Mouse (Mus musculus) splenic B cell, adult 2 months (primary cell): Measurements from ENCODE around the gene Nab1.
A peak's percentile ranks its signal among the peaks of the same experiment; 100 is the strongest.

Source experiments
- DNase-seq: peaks from one replicate; pipeline ENCODE4 v3.0.0-alpha.2; 2011; ENCODE audit warnings: low read depth, low spot score
- H3K27me3 ChIP-seq: 2 replicates; pipeline ENCODE4 v1.6.1; 2012; ENCODE audit warnings: mild to moderate bottlenecking, low read length, moderate library complexity, mixed read lengths; ENCODE audit not compliant: control insufficient read depth, poor library complexity, insufficient read depth, severe bottlenecking
- H3K36me3 ChIP-seq: 2 replicates; pipeline ENCODE4 v1.6.1; 2012; ENCODE audit warnings: mild to moderate bottlenecking, low read length, moderate library complexity, mixed read lengths; ENCODE audit not compliant: control insufficient read depth, poor library complexity, insufficient read depth, severe bottlenecking

Nab1 gene

DNA sequence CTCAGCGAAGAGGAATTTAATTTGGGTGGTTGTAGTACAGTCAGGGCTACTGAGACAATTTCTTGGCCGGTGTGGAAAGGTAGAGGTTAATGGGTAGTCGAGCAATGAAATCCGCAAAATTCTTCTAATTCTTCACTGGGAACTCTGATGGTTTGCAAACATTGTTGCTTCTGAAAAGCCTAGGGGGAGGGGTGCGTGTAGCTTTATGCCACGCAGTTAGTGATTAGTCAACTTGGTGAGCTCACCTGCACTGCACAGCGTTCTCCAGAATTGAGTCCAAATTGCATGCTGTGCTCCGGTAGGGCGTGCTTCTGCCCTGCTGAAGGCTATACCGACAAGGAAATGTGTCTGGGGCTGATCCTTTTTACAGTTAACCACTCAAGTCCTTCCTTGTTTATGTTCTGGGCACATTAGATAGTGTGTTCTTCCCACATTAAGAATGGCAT is 1.2 kb upstream of the Nab1 start:
- DNase-seq, result peak; percentile 46
- Histone ChIP-seq H3K36me3 (no peaks in the 10 kb centered on the region), H3K27me3 (no peaks in the 10 kb centered on the region)

DNA sequence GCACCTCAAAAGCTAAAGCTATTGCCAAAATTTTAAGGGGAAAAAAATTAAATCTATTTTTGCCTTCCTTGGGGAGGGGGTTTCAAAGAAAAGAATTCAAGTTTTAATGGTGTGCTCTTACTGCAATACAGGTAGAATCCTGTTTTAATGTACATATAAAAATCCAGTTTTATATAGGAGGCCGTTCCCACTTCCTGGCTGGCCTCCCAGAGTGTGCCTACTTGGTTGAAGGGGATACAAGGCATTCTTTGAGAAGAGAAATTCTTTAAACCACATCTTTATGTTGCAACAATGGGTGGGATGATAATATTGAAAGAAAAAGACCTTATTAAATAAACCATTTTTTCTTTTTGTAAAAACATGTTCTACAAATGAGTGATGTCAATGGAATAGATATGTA is 611 bp upstream of the Nab1 start:
- no peaks in the 10 kb centered on the region for H3K36me3 ChIP-seq
- H3K27me3 ChIP-seq, result no peaks in the 10 kb centered on the region
- DNase-seq, result no peak

DNA sequence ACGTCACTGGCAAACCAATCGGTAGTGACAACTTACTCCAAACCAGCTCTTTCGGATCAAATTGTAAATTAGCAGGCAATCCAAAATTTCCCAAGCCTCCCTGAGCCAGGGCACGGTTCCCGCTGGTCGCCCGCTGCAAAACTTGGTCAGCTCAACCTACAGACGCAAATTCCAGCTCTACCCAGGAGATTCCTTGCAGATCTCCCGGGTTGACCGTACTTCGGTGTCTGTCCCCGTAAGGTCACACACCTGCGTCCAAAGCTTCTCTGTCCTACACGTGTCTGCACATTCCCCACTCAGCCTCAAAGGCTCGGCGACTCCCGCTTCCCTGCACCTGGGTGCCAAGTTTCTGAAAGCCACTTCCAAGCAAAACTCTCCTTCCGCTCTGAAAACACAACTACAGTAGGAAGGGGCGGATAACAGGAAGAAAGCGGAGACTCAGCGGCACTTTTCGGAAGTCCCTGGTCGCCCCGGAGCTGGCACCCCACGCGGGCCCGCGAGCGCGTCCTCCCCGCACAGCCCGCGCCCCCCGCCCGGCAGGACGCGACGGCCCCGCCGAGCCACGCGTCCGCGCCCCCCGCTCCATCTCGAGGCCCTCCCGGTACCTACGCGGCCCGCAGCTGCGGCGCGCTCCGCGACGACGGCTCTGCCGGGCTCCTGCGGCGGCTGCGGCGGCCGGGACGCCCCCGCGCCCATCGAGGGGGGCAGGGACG is 722 bp downstream of the Nab1 start:
- DNase-seq, result peak; percentile 52
- Histone ChIP-seq H3K27me3 (no peaks in the 10 kb centered on the region), H3K36me3 (no peaks in the 10 kb centered on the region)

DNA sequence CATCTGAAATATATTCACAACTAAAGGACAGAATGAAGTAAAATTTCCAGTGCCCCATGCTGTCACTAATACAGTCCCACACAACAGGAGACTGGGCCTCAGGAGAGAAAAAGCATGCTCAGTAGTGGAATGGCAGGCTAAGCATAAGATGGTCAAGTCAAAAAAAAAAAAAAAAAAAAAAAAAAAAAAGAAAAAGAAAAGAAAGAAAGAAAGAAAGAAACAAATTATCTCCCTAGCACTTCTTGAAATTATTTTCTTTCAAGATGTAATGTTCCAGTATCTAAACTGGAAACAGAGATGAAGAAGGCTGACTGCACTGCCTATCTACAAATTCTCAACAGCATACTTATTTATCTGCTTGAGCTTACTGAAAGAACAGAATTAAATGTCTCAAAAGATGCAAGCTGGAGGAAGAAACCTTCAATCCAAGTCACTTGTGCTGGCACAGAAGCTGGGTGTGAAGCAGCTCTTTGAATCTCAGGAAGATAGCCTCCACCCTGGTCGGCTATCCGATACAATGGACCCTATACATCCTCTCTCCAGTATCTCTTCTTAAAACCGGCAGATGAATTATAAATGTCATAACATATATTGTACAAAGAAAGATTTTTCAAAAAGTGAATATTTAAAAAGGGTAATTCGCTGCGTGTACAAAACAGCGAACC is 1.6 kb downstream of the Nab1 start:
- Histone ChIP-seq H3K27me3 (no peaks in the 10 kb centered on the region), H3K36me3 (no peaks in the 10 kb centered on the region)
- DNase-seq, result no peak

DNA sequence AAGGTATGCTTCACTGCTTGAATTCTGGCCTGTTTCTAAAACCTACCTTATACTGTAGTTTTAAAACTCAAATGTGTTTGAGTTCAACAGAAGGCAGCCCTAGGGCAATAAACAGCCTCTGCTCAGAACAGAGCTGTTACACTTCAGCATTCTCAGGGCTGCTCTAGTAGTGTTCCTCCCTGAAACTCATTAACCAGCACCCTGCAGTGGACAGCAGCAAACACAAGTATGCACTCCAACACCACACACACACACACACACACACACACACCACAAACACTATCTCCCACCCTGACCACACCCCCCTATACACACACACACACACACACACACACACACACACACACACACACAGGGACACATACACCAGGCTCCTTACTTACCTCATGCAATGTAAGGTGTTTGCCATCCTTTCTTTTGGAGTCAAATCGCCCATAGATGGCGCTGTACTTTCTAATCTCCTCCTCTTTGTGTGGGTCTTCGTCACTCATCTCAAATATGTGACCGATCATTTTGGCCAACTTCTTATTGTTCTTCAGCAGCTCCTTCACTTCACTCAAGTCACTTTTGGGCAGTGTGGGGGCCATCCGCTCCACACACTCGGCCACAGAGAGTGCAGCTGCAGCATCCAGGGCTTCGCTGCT is 10.8 kb downstream of the Nab1 start:
- peak; percentile 72 for DNase-seq
- no peaks in the 10 kb centered on the region for H3K27me3 ChIP-seq
- no peaks in the 10 kb centered on the region; the same call in 1 of the 2 replicates for H3K36me3 ChIP-seq

DNA sequence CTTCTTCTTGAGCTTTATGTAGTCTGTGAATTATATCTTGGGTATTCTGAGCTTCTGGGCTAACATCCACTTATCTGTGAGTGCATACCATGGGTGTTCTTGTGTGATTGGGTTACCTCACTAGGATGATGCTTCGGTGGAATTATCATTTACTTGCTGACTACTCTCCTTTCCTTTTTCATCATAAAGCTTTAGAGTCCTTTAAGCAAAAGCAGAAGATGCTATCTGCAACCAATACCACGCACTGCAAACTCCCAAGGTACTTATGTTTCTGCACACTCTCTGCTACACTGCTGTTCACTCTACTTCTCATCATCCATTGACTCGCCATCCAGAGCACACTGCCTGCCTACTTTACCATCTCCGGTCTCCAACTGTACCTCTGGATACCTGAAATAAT is 15.5 kb downstream of the Nab1 start:
- DNase-seq, result no peak
- Histone ChIP-seq H3K36me3 (no peaks in the 10 kb centered on the region; the same call in 1 of the 2 replicates), H3K27me3 (no peaks in the 10 kb centered on the region)

DNA sequence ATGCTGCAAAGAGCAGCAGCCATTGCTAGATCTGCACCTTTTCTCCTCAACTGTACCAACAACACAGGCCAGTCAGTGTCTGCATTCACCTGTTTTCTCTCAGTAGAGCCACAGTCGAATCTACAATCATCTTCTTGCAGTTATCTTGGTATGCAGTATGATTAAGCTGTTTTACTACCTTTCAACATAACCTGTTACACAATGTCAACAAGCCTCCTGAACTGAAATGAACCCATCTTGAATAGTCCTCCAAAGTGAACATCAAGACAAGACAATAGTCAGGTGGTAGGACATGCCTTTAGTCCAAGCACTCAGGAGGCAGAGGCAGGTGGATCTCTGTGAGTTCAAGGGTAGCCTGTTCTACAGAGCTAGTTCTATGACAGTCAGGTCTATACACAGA is 26.2 kb downstream of the Nab1 start:
- Histone ChIP-seq H3K27me3 (no peaks in the 10 kb centered on the region), H3K36me3 (peaks cover 3% of the 10 kb centered on the region; the same call in 1 of the 2 replicates)
- DNase-seq, result no peak

DNA sequence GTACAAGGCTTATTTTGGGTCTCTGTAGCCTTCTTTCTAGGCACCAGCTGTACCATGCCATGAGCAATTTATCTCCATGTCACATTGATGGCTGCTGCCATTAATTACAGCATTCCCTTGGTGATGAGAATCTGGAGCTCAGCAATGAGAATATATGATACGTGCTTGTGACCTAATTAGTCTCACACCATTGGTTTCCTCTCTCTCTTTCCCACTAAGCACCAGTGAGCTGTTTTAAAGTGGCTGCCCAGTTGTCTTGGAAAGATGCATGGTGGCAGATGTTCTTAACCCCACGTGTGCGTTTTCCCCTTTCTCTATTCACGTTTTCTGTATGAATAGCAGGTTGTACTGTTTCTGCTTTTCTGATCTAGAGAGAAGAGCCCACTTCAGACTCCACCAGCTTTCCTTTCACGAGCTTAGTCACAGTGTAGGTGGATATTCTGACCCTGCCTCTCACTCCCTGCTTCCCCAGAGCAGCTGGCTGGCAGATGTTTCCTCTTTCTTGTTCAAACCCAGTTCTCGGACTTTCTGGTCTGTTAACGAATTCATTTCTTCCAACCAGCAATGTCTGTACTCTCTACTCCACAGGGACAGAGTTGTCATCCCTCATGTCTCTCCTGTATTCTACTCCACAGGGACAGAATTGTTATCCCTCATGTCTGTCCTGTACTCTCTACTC is 29.5 kb downstream of the Nab1 start:
- Histone ChIP-seq H3K36me3 (peaks cover 9% of the 10 kb centered on the region), H3K27me3 (no peaks in the 10 kb centered on the region)
- peak; percentile 32 for DNase-seq

DNA sequence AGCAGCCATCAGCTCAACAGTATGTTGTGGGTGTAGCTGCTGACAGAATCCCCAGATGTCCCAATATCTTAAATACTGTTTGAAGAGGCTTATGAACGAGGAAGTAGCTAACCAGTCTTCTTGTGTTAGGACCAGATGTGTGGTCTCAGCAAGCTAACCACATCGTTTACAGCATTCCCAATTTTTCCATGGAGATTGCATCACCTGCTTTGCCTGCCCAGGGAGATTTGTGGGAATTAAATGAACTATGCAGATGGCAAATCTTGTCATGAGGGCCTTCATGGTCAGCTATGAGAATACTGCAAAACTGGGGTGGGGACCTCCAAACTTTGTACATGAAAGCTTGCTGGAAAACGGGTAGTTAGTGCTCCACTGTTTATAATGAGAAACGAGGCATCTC is 30.2 kb downstream of the Nab1 start:
- H3K36me3 ChIP-seq, result peaks cover 9% of the 10 kb centered on the region
- DNase-seq, result no peak
- H3K27me3 ChIP-seq, result no peaks in the 10 kb centered on the region

DNA sequence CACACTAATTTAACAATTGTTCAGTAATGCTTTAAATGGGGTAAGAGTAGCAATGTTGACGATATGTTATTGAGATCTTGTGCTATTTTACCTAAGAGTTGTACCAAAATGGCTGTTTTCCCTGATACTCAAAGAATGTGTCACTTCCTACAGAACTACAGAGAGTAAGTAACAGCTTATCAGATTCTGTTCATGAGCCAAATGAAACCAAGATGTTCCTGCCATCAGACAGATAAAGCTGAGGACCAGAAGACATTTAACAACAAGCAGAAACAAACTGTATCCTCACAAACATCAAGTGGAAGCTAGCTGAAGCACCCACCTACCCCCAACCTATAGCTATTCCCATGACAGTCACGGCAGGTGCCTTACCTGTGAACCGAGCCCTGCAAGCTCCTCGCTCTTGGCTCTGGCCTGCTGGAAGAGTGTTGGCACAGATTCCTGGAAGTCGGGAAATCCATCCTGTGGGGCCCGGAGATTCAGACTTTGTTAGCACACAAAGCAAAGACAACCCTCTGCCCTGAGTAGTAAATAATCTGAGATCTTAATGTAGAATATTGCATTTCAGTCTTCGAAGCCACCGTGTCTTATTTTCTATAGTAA is 33.9 kb downstream of the Nab1 start:
- no peak for DNase-seq
- Histone ChIP-seq H3K27me3 (no peaks in the 10 kb centered on the region), H3K36me3 (peaks cover 9% of the 10 kb centered on the region)

DNA sequence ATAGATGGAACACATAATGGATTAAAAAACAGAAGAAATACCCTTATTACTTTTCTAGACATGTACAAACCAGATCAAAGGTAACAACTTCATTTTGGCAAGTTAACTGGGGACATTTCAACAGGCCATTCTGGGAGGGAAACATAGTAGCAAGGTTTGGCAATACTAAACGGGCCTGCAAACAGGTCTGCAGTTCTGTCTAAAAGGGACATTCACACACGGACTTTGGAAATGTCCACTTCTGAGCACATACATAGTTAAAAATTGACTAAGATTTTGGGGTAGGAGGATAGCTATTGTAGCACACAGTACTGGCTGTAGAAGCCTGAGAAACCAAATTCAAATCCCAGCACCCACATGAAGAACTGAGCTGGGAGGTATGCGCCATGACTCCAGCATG is 34.6 kb downstream of the Nab1 start:
- DNase-seq, result no peak
- H3K36me3 ChIP-seq, result peaks cover 16% of the 10 kb centered on the region
- H3K27me3 ChIP-seq, result no peaks in the 10 kb centered on the region

DNA sequence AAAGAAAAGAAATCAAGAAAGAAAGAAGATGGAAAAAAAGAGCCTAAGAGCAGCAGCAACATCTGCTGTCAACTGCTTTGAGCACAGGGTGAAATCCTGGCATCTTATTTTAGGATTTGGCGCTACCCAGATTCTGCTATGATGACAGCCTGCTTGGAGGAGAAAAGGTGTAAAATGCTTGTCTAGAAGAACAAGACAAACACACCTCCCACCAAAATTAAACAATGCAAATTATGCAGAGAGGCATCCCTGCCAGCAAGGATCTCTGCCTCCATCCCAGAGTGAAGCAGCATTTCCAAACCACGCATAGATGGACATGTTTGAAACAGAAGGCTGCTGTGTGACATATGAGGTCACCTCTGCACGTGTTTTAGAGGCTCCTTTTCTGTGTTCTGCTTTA is 35.2 kb downstream of the Nab1 start:
- Histone ChIP-seq H3K27me3 (no peaks in the 10 kb centered on the region), H3K36me3 (peaks cover 16% of the 10 kb centered on the region)
- DNase-seq, result no peak

DNA sequence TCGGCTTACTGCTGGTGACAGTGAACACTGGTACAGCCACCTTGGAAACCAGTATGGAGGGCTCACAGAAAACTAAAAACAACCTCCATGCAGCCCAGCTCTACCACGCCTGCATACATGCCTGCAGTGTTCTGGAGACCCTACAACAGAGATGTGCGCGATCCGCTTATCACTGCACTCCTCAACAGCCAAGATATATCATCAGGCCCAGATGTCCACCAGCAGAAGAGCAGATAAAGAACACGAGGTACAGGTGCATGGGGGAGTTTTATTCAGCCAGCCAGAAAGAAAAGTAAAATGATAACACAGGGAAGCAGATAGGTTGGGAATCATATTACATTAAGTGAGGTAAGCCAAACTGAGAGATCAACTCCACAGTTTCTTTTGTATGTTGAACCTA is 37.2 kb downstream of the Nab1 start:
- H3K27me3 ChIP-seq, result no peaks in the 10 kb centered on the region
- DNase-seq, result no peak
- peaks cover 18% of the 10 kb centered on the region for H3K36me3 ChIP-seq

DNA sequence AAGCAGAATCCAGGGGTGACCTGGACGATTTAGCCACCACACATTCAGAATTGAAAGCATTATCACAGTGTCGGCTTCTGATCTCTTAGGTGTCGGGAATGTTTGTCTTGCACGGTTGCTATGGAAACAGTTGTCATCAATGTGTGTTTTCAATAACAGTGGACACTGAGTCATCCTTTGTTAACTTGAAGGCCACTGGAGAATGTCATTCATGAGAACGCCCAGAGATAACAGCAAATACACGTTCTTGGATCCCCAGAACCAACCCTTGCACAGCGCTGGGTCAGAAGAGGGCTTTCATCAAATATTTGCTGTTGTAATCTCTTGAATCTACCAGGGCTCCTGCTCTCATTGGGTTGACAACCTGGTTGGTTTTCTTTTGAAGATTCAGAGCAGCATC is 43.9 kb downstream of the Nab1 start:
- peaks cover 14% of the 10 kb centered on the region for H3K36me3 ChIP-seq
- H3K27me3 ChIP-seq, result no peaks in the 10 kb centered on the region
- DNase-seq, result no peak
